Mouse (Mus musculus): ENCODE results near the gene Abcg8.

Abcg8 gene

GRCm38 (mm10) chr17:84658951-84659350 lies 17.2 kb upstream of the Abcg8 start:
- no peak for DNase-seq

GRCm38 (mm10) chr17:84665053-84665452 lies 11.0 kb upstream of the Abcg8 start:
- no peak for DNase-seq

GRCm38 (mm10) chr17:84665691-84666090 lies 10.4 kb upstream of the Abcg8 start:
- no peak for DNase-seq

GRCm38 (mm10) chr17:84667848-84668247 lies 8.3 kb upstream of the Abcg8 start:
- DNase-seq: no peak

- no peak for DNase-seq
Observed at GRCm38 (mm10) chr17:84672376-84673369, 3.4 kb upstream of the Abcg8 start.

GRCm38 (mm10) chr17:84674048-84674447 lies 2.1 kb upstream of the Abcg8 start:
- no peak for DNase-seq

- no peak for DNase-seq
Observed at GRCm38 (mm10) chr17:84675204-84675603, 898 bp upstream of the Abcg8 start.

- DNase-seq: no peak
Observed at GRCm38 (mm10) chr17:84677595-84677994, 1.5 kb downstream of the Abcg8 start.

DNA sequence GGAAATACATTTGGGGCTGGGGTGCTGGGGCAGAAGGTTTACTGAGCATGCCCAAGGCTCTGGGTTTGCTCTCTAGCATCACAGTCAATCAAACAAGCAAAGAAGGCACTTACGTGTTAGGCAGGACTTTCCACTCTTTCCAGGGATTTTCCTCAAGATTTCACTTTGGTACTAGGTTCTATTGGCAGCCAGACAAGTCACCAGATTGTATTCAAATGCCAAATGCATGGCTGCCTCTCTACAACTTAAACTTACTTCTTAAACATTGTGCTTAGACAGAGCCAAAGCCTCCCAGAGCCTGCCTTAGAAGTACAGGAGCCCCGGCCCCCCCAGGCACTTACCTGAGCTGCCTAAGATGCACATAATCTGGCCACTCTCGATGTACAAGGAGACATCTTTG lies 5.6 kb downstream of the Abcg8 start:
- no peak for DNase-seq

GRCm38 (mm10) chr17:84682734-84683717 lies 6.9 kb downstream of the Abcg8 start, which contains the start of gene Abcg5:
Gene Abcg5, minus strand, starts transcription at chr17:84683011.
- DNase-seq: no peak

GRCm38 (mm10) chr17:84684284-84684683 lies 8.2 kb downstream of the Abcg8 start:
- DNase-seq: no peak

DNA sequence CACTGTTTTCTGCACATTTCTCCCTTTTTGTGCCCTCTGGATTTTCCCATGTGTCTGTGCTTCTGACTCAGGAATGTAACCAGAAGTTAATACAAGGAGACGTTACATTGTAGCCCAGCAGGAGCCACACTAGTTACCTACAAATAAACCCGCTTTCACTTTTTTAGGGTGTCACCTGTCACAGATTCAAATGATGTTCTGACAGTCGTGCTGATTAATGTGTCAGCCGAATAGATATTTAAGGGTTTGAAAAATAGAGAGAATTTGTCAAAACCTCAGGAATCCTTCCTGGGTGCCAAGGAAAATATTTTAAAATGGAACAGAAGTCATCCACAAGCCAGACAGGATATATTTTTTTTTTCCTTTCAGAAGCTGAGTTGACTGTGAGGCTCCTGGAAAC lies 9.2 kb downstream of the Abcg8 start:
- DNase-seq: no peak

DNA sequence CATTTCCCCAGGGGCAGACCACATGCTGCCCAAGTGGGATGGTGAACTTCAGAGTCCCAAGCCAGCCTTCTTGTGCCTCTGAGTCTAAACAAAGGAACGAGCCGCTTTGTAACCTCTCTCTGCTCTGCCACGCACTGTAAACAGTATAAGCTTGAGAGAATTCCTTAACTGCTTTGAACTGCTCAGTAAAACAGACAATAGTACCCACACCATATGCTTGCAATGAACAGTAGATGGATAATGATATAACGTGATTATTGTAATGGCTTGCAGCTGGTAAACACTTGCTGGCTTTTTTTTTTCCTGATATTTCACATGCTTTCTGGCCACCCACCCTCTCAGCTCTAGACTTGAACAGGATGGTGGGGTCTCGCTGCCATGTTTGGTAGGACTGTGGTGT lies 11.9 kb downstream of the Abcg8 start:
- no peak for DNase-seq

DNA sequence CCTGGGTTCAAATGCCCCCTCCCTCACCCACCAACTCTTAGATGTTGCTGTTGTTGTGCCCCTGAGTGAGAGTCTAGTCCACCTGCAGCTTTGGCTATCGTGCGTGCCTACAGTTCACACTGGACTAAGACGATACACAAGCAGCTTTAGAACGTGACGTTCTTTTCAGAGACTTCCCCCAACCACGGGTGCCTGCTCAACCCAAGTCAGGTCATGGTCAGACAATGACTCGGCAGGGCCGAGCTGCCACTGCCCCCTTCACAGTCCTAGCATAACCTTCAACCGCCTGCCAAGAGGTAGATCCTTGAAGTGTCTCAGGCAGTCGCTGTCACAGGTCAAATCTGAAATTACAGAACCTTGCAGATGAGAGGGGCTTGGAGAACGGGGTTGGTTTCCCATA lies 12.7 kb downstream of the Abcg8 start:
- DNase-seq: no peak

DNA sequence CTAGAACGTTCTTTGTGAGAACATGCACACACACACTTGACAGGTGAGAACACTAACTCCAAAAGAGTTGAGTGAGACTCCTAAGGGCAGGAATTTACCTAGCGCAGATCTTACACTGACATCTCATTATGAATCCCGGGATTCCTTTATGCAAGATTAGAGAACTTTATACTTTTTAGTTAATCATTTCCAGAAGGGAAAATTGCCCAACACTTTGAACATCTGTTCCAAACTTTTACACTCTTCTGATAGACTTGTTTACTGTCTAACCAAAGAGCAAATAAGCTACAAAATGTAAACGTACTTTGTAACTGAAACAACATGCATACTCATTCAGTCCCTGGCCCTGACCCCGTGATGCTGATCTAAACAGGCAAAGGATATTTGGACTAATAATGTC lies 13.2 kb downstream of the Abcg8 start:
- DNase-seq: no peak

- no peak for DNase-seq
Observed at GRCm38 (mm10) chr17:84690111-84690510, 14.0 kb downstream of the Abcg8 start.

GRCm38 (mm10) chr17:84693741-84694140 lies 17.6 kb downstream of the Abcg8 start:
- DNase-seq: no peak

- no peak for DNase-seq
Observed at GRCm38 (mm10) chr17:84696537-84696936, 20.4 kb downstream of the Abcg8 start.

DNA sequence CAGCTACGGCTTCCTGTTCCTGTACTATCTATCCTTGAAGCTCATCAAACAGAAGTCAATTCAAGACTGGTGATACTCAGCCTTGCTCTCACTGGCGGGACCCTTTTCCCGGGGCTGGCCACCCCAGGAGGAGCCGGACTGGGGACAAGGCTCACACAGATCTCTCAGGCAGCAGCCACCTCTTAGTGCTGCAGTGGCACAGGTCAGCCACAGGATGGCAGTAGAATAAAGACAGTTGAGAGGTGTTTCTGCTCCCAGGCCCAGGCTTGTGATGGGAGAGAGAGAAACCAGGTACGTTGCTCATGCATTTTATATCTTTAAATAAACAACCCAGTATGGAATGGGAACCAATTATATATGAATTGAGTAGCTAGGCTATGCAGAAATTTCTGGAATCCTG lies 22.6 kb downstream of the Abcg8 start:
- peak; percentile 12 to 13 for DNase-seq

DNA sequence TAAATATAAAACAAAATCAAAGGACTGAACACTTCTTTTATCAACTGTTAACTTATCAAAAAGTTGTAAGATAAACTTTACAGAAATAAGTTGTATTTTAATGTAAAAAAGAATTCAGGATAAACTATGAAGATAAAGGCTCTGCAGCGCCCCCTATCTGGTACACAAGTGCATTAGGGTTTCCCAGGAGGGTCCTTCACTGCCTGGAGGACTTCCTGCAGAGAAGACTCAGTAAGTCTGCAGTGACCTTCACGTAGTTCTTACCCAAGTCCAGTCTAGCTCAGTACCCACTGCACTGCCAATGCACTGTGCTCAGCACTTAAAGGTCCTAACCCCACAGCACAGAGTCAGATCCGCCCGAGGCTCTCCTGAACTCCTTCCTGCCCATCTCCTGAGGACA lies 31.3 kb downstream of the Abcg8 start:
- no peak for DNase-seq

DNA sequence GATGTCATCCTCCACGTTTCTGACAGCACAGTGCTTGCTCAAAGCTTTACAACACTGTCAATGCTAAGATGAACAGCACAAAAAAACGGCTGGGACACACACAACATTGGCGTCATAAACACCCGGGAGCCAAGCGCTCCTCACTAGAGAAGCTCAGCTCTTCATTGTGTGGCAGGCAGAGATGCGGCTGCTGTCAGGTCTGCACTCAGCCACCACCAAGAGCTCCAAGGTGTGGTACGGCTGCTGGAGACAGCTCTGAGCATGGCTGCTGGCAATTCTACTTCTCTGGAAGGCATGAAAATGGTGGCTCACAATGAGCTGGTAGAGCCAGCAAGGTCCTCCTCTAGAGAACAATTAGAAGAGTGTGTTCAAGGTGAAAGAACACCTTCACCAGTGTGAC lies 32.7 kb downstream of the Abcg8 start:
- no peak for DNase-seq

- no peak for DNase-seq
Observed at GRCm38 (mm10) chr17:84709403-84709851, 33.3 kb downstream of the Abcg8 start.

DNA sequence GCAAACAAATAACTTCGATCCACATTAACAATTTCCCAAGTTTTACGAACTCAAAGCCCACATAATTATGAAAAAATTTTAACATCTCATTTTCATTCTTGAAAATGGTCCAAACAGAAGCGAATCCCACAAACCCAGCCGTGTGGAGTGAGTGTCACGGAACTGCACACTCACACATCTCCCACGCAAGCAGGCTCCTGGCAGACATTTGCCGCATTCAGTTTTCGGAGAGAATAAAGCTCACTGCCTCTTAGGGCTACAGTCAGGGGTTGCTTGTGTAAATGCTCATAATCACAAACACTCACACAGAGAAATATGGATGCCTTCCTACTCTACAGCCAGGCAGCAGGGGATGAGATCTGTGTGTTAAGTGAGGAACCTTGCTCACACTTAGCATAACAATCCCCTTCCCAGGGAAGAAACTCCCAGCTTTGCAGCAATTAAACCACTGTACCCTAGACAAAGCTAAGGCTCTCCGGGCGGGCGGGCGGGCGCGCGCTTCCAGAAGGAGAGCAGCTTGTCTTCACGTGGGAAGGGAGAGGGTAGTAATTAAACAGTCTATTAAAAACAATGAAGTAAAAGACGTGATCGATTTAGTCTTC lies 37.6 kb downstream of the Abcg8 start:
- DNase-seq: no peak

Data from thymus, adult 18-20 months (tissue).